Mouse (Mus musculus) lung, postnatal 36 days (tissue): ENCODE results near the gene Klra6.
"Not testable (repeated sequence)": the region's sequence is repeated elsewhere in the genome, so short reads cannot be mapped to it uniquely, and the experiment has no call there.

Source experiments
- DNase-seq: peaks from one replicate; pipeline ENCODE4 v3.0.0; 2022; ENCODE audit warnings: mixed read lengths

The Klra6 gene

DNA sequence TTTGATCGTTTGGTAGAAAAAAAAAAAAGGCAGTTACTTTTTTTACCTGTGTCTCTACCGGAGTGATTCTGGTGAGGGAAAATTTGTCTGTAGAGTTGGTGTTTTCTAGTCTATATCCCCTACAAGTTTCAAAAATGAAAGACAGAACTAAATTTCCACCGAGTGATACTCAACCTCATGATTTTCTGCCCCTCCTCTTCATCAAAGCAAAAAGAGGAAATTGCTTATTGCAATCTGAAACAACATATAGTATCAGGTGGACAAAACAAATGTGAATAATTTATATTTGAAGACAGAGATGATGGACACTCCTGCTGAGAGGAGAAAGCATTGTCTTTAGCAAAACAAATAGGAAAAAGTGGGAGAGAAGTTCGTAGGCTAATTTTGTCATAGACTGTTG, at the start of gene Klra6:
Gene Klra6, minus strand, starts transcription at position 101 of the 400 bp plus-strand sequence.
- DNase-seq = no peak

DNA sequence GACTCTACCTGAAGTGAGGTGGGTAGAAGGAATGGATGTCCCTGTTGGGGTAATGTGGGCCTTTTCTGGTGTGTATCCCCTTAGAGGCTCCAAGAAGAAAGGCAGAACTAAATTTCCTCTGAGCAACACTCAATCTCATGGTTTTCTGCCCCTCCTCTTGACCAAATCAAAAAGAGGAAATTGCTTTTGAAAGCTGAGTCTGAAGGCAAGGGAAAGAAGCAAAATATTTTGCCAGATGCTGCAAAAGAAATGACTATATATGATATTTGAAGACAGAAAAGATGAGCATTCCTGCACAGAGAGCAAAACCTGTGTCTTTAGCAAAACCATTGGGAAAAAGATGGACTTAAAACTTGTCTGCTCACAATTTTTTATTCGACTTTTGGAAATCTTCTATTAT, 40.4 kb upstream of the Klra6 start, which contains the start of gene Klra4:
Gene Klra4, minus strand, starts transcription at position 101 of the 400 bp plus-strand sequence.
- not testable (repeated sequence) for DNase-seq

- DNase-seq = no peak
These were observed 38.4 kb upstream of the Klra6 start for GRCm38 (mm10) chr6:130065196-130065595.

- DNase-seq = not testable (repeated sequence)
These were observed 8.4 kb upstream of the Klra6 start for GRCm38 (mm10) chr6:130035146-130035545.

DNA sequence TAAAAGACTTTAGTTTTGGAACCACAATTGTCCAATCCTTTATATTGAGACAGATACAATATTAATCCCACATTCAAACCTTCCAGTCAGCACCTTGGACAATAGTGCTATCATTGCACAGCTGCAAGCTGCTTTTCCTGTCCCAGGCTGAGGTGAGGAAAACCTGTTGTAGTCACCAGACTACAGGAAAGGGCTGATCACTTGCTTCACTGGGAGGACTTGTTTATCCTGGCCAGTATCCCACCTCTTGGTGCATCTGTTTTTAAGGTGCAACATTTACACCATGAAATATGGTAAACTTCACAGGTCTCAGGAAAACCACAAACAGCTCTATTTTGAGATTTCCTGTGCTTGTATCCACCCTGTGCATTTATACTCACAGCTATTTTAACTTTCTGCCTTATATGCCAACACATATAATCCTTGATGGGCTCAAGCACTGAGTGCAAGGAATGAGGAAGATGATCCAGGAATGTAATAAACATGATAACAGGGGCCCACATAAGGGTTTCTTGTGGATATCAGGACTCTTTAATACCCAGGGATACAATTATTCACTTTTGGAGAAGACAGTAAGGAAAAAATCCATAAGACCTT, 4.8 kb upstream of the Klra6 start:
- DNase-seq = not testable (repeated sequence)
